Mouse (Mus musculus) hindbrain, embryonic 12.5 days (tissue): ENCODE measurements at regions not wholly inside any gene's neighbourhood (a gene's known extent, or its start where the extent isn't known, plus 50 kb on each side); places are given as distances from the start of the nearest gene placed in this dataset.

Source experiments
- ATAC-seq: fragments of 200-750 bp; cut with Nextera tagmentation; 2 replicates; pipeline ENCODE4 v1.8.0; 2017; ENCODE audit warnings: moderate TSS enrichment; ENCODE audit not compliant: low FRiP score
- H3K27ac ChIP-seq: fragments of 300-500 bp; sonication (generic); 2 replicates; pipeline ENCODE4 v1.5.1; 2016; ENCODE audit warnings: mild to moderate bottlenecking
- H3K27me3 ChIP-seq: fragments of 300-500 bp; sonication (generic); 2 replicates; pipeline ENCODE4 v1.6.1; 2016; ENCODE audit warnings: mild to moderate bottlenecking
- H3K36me3 ChIP-seq: fragments of 300-500 bp; sonication (generic); 2 replicates; pipeline ENCODE4 v1.6.1; 2016; ENCODE audit warnings: mild to moderate bottlenecking
- H3K4me1 ChIP-seq: fragments of 300-500 bp; sonication (generic); 2 replicates; pipeline ENCODE4 v1.6.1; 2016
- H3K4me2 ChIP-seq: fragments of 300-500 bp; sonication (generic); replicated peaks from 2 replicates; pipeline ENCODE4 v1.6.1; 2016; ENCODE audit warnings: mild to moderate bottlenecking
- H3K4me3 ChIP-seq: fragments of 300-500 bp; sonication (generic); 2 replicates; pipeline ENCODE4 v1.5.1; 2016; ENCODE audit warnings: mild to moderate bottlenecking
- H3K9ac ChIP-seq: fragments of 300-500 bp; sonication (generic); 2 replicates; pipeline ENCODE4 v1.6.1; 2016; ENCODE audit warnings: mild to moderate bottlenecking, moderate library complexity
- H3K9me3 ChIP-seq: fragments of 300-500 bp; sonication (generic); replicated peaks from 2 replicates; pipeline ENCODE4 v1.6.1; 2016; ENCODE audit warnings: mild to moderate bottlenecking
- WGBS: fragments of 180-500 bp; shearing (Covaris S2); methylation state at CpG from one replicate; pipeline ENCODE4 v1.1.7; 2016; 5-methylcytosine and 5-hydroxymethylcytosine counted together

DNA sequence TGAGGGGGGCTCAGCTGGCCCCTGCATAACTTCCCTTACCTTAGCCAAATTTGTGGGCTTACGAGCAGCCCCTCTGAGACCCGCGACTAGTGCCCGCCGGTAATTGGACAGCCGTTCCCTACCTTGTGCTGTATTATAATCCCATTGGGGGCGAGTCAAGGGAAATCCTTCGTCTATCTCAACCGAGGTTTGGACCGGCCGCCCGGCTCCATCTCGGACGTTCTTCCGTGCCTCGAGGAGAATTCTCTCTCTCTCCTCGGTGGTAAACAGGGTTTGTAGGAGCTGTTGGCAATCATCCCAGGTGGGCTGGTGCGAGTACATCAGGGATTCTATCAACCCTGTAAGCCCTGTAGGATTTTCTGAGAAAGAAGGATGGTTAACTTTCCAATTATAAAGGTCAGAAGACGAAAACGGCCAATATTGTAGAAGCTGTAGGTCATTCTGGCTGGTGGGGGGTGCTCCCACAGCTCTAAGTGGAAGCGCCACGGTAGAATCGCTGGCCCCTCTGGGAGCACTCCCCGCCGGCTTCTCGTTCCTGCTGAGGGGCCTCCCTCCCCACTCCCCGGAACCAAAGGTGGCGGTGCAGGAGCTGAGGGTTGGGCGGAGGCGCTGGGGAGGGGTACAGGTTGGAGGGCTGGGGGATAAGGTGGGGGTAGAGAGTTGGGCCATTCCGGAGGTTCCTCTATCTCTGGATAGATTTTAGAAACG lies 278.6 kb downstream of the Gm21863 start:
- no peak overlapping the region for H3K27ac ChIP-seq
- peak; percentile 66 for ATAC-seq
- H3K27me3 ChIP-seq = peaks cover 23% of the 10 kb centered on the region
- peaks cover 64% of the 10 kb centered on the region for H3K9me3 ChIP-seq
- peaks cover 16% of the 10 kb centered on the region; the same call in 1 of the 2 replicates for H3K36me3 ChIP-seq
- no peak overlapping the region for H3K4me2 ChIP-seq
- WGBS = 64% methylated on average over 32 of the region's 32 CpGs
- no peak overlapping the region for H3K4me3 ChIP-seq
- no peak overlapping the region for H3K9ac ChIP-seq
- no peaks in the 10 kb centered on the region for H3K4me1 ChIP-seq

DNA sequence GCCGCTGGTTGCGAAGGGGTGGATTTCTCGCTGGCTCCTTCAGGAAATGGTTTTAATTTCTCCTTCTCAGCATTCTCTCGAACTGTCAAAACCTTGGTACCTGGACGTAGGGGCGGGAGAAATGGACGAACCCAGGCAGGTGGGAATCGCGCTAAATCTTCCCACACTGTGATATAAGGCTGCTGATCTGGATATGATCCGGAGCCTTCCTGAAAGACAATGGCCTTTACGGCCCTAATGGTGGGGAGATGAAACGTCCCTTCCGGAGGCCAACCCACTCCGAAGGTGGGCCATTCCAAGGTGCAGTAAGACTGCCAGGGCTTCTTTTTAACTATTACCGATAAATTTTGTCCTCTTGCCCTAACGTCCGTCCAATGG lies 279.1 kb downstream of the Gm21863 start:
- Histone ChIP-seq H3K4me2 (no peak overlapping the region), H3K4me1 (no peaks in the 10 kb centered on the region), H3K36me3 (peaks cover 13% of the 10 kb centered on the region; the same call in 1 of the 2 replicates), H3K27ac (no peak overlapping the region), H3K27me3 (peaks cover 23% of the 10 kb centered on the region), H3K9ac (no peak overlapping the region), H3K9me3 (peaks cover 58% of the 10 kb centered on the region), H3K4me3 (no peak overlapping the region)
- 68% methylated on average over 17 of the region's 17 CpGs for WGBS
- peak; percentile 44 for ATAC-seq

DNA sequence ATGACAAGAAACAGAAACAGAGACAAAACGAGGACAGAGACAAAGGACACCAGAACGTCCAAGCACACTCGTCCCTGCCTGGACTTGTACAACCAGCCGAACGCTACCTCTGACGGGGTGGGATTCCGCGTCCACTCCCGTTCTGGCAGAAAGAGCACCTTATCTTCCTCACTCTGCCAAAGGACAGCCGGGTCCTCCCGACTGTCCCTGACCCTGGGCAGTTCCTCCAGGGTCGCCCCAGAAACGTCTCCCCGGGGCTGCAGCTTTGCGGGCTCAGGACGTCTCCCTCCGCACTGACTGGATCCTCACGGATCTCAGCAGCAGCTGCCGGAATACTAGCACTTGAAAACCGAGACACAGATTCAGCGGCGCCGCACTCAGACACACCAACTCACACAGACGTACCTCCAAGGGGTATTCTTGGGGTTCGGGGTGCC lies 279.6 kb downstream of the Gm21863 start:
- Histone ChIP-seq H3K9ac (no peak overlapping the region), H3K9me3 (peaks cover 54% of the 10 kb centered on the region), H3K4me3 (no peak overlapping the region), H3K4me1 (no peaks in the 10 kb centered on the region), H3K27ac (no peak overlapping the region), H3K27me3 (peaks cover 23% of the 10 kb centered on the region), H3K36me3 (peaks cover 13% of the 10 kb centered on the region; the same call in 1 of the 2 replicates), H3K4me2 (no peak overlapping the region)
- WGBS = 71% methylated on average over 25 of the region's 25 CpGs
- peak; percentile 55 for ATAC-seq
